Mouse (Mus musculus): ENCODE measurements at regions not wholly inside any gene's neighbourhood (a gene's known extent, or its start where the extent isn't known, plus 50 kb on each side); places are given as distances from the start of the nearest gene placed in this dataset.

DNA sequence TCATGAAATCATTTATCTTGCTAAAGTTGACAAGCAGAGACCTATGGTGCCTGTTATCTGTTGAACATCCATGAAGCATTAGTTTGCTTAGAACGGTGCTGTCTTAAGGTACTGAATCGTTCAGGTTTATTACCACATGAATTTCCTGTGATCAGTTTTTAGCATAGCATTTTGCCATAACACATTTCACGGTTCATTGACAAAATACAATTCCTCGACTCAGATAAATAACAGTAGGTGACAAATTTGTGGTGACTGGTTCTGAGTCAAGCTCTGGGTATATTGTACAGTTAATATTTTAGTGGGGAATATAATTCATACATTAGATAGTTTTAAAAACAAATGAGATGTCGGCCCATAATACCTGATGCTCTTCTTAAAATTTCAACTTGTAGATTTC is 1207.5 kb upstream of the Tenm2 start:
- no peak overlapping the region for H3K9ac ChIP-seq (ENCODE audit: low read depth, low read length)

DNA sequence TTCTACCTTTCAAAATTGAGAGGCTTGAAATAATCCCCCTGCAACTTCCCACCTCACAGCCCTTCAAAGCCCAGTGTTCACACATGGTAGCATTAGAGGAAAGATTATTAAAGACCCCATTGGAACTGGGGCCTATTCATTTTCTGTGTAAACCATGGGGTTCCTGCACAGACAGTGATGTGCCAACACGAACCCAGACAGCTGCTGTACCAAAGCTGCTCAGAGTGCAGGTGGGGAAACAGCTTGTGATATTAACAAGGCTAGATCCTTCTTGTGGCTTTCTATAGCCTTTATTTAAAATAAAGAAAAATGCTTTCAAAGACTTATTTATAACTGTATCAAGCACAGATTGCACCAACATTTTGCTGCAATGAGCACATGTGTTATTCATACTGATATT is 1174.5 kb upstream of the Tenm2 start:
- Histone ChIP-seq H3K9ac (ENCODE audit: low read depth, low read length) (no peak overlapping the region), H3K36me3 (ENCODE audit: control insufficient read depth, insufficient read depth, low read length) (no peaks in the 10 kb centered on the region), H3K27me3 (replicated peaks; ENCODE audit: control insufficient read depth, insufficient read depth, low read length) (no peaks in the 10 kb centered on the region), H3K4me2 (no peak overlapping the region), H3K4me3 (ENCODE audit: low read depth, low read length) (no peak overlapping the region), H3K27ac (ENCODE audit: low read depth, low read length) (no peak overlapping the region), H3K9me3 (ENCODE audit: control insufficient read depth, low read length) (no peaks in the 10 kb centered on the region), H3K4me1 (replicated peaks; ENCODE audit: control insufficient read depth, insufficient read depth, low read length) (no peaks in the 10 kb centered on the region)
- ATAC-seq (replicated peaks; ENCODE audit: low FRiP score) (no peak), DNase-seq (ENCODE audit: low spot score) (no peak)
- WGBS = 53% methylated on average over 1 of the region's 1 CpGs

More for the DNA sequence above, 1207.5 kb upstream of the Tenm2 start:
- ATAC-seq (replicated peaks; ENCODE audit: low FRiP score) (no peak), DNase-seq (ENCODE audit: low spot score) (no peak)
- H3K27ac ChIP-seq (ENCODE audit: low read depth, low read length) = no peak overlapping the region
- no peaks in the 10 kb centered on the region for H3K9me3 ChIP-seq (ENCODE audit: control insufficient read depth, low read length)
- no peaks in the 10 kb centered on the region for H3K4me1 ChIP-seq (replicated peaks; ENCODE audit: control insufficient read depth, insufficient read depth, low read length)
- no peak overlapping the region for H3K4me3 ChIP-seq (ENCODE audit: low read depth, low read length)
- 74% methylated on average over 5 of the region's 5 CpGs for WGBS
- no peaks in the 10 kb centered on the region for H3K36me3 ChIP-seq (ENCODE audit: control insufficient read depth, insufficient read depth, low read length)
- H3K27me3 ChIP-seq (replicated peaks; ENCODE audit: control insufficient read depth, insufficient read depth, low read length) = no peaks in the 10 kb centered on the region
- no peak overlapping the region for H3K4me2 ChIP-seq

DNA sequence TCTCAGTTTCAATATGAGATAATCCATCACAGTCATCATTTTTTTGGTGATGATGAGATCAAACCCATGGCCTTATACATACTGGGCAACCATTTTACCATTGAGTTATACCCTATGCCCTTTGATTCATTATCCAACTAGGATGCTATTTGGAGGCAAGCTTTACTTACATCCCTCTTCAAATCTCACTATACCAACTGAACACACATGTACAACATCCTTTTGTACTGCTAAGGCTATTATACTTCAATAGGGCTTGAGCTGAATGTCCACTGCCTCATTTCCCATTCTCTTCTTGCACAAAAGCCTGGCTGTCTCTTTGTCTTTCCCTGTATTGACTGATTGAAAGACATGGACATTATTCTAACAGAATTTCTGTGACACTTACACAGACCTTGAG is 1162.0 kb upstream of the Tenm2 start:
- DNase-seq (ENCODE audit: low spot score) (no peak), ATAC-seq (replicated peaks; ENCODE audit: low FRiP score) (no peak)
- Histone ChIP-seq H3K4me1 (replicated peaks; ENCODE audit: control insufficient read depth, insufficient read depth, low read length) (no peaks in the 10 kb centered on the region), H3K4me2 (no peak overlapping the region), H3K36me3 (ENCODE audit: control insufficient read depth, insufficient read depth, low read length) (no peaks in the 10 kb centered on the region), H3K9ac (ENCODE audit: low read depth, low read length) (no peak overlapping the region), H3K27me3 (replicated peaks; ENCODE audit: control insufficient read depth, insufficient read depth, low read length) (no peaks in the 10 kb centered on the region), H3K4me3 (ENCODE audit: low read depth, low read length) (no peak overlapping the region), H3K27ac (ENCODE audit: low read depth, low read length) (no peak overlapping the region), H3K9me3 (ENCODE audit: control insufficient read depth, low read length) (no peaks in the 10 kb centered on the region)

DNA sequence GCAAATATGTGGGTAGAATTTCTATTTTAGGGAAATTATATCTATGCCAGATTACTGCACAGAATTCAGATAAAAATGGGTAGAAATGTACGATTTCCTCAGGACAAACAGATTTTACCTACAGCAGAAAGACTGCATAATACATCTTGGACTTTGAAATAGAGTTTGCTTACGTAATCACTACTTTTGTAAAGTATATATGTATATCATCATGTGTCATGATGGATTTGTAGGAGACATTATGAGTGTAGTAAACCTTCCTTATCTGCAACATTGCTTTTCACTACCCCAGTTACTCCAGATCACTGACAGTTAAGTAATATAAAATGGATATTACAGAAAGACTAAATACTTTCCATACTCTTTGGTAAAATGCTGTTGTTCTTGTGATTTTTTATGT is 1151.2 kb upstream of the Tenm2 start:
- DNase-seq (ENCODE audit: low spot score) (no peak), ATAC-seq (replicated peaks; ENCODE audit: low FRiP score) (no peak)
- H3K4me3 ChIP-seq (ENCODE audit: low read depth, low read length) = no peak overlapping the region
- H3K4me2 ChIP-seq = no peak overlapping the region
- no peak overlapping the region for H3K9ac ChIP-seq (ENCODE audit: low read depth, low read length)
- H3K36me3 ChIP-seq (ENCODE audit: control insufficient read depth, insufficient read depth, low read length) = no peaks in the 10 kb centered on the region
- no peaks in the 10 kb centered on the region for H3K27me3 ChIP-seq (replicated peaks; ENCODE audit: control insufficient read depth, insufficient read depth, low read length)
- no peak overlapping the region for H3K27ac ChIP-seq (ENCODE audit: low read depth, low read length)
- H3K4me1 ChIP-seq (replicated peaks; ENCODE audit: control insufficient read depth, insufficient read depth, low read length) = no peaks in the 10 kb centered on the region
- WGBS = 59% methylated on average over 2 of the region's 2 CpGs
- no peaks in the 10 kb centered on the region for H3K9me3 ChIP-seq (ENCODE audit: control insufficient read depth, low read length)

DNA sequence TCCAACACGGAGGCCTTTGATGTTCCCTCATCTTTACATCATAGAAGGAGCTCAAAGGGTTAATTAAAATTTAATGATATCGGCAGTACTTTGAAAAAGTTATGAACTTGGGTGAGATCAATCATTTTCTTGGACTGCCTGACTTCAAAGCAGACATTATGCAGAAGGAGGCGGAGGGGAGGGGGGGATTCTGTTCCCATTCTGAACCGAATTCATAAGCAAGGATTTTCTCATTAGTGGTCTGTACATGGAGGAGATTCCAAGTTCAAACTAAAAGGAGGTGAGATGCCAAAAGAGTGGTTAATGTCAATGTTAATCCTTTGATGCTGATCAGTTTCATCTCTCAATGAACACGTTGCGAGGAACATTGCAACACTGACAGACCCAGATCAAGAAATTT is 1110.7 kb upstream of the Tenm2 start:
- DNase-seq (ENCODE audit: low spot score) (no peak), ATAC-seq (replicated peaks; ENCODE audit: low FRiP score) (no peak)
- no peak overlapping the region for H3K9ac ChIP-seq (ENCODE audit: low read depth, low read length)
- H3K27me3 ChIP-seq (replicated peaks; ENCODE audit: control insufficient read depth, insufficient read depth, low read length) = no peaks in the 10 kb centered on the region
- H3K4me2 ChIP-seq = no peak overlapping the region
- H3K27ac ChIP-seq (ENCODE audit: low read depth, low read length) = no peak overlapping the region
- no peaks in the 10 kb centered on the region for H3K36me3 ChIP-seq (ENCODE audit: control insufficient read depth, insufficient read depth, low read length)
- 78% methylated on average over 6 of the region's 6 CpGs for WGBS
- no peaks in the 10 kb centered on the region for H3K9me3 ChIP-seq (ENCODE audit: control insufficient read depth, low read length)
- no peak overlapping the region for H3K4me3 ChIP-seq (ENCODE audit: low read depth, low read length)
- no peaks in the 10 kb centered on the region for H3K4me1 ChIP-seq (replicated peaks; ENCODE audit: control insufficient read depth, insufficient read depth, low read length)

DNA sequence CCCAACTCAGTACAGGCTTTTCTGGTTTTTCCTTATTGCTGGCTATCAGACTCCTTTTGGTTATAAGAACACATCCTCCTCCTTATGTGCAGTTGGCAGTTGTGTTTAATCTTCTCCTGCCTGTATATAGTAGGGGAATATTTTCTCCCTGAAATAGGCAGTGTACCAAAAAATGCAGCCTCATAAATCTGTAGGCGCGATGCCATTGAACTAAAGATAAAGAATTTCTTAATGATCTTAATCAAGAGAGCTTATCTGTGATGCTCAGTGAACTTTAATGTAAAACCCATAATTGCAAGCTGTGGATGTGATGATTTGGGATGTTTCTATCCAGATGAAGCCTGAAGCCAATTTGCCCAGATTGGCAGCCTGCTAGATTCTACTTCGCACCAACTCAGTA is 1099.6 kb upstream of the Tenm2 start:
- H3K9ac ChIP-seq (ENCODE audit: low read depth, low read length) = no peak overlapping the region
- no peak overlapping the region for H3K4me2 ChIP-seq
- H3K27me3 ChIP-seq (replicated peaks; ENCODE audit: control insufficient read depth, insufficient read depth, low read length) = no peaks in the 10 kb centered on the region
- no peaks in the 10 kb centered on the region for H3K36me3 ChIP-seq (ENCODE audit: control insufficient read depth, insufficient read depth, low read length)
- no peak overlapping the region for H3K27ac ChIP-seq (ENCODE audit: low read depth, low read length)
- WGBS = 85% methylated on average over 3 of the region's 3 CpGs
- no peaks in the 10 kb centered on the region for H3K9me3 ChIP-seq (ENCODE audit: control insufficient read depth, low read length)
- no peaks in the 10 kb centered on the region for H3K4me1 ChIP-seq (replicated peaks; ENCODE audit: control insufficient read depth, insufficient read depth, low read length)
- DNase-seq (ENCODE audit: low spot score) (no peak), ATAC-seq (replicated peaks; ENCODE audit: low FRiP score) (no peak)
- no peak overlapping the region for H3K4me3 ChIP-seq (ENCODE audit: low read depth, low read length)

DNA sequence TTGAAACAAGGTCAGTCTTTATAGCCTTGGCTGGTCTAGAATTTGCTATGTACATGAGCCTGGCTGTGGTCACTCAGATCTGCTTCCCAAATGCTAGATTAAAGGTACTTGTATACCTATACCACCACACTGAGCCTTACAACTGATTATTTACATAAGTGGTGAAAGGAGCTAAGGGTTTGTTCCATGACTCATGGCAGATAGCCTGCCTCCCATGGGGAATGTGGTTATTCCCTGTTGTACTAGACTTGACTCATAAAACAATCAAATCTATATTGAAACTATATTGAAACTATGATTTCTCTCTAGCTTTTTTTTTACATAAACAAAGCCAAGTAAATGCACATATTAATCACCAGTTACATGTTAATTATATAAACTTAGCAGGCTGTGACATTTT is 1061.9 kb upstream of the Tenm2 start:
- Histone ChIP-seq H3K9me3 (ENCODE audit: control insufficient read depth, low read length) (no peaks in the 10 kb centered on the region), H3K27ac (ENCODE audit: low read depth, low read length) (no peak overlapping the region), H3K4me3 (ENCODE audit: low read depth, low read length) (no peak overlapping the region), H3K9ac (ENCODE audit: low read depth, low read length) (no peak overlapping the region), H3K36me3 (ENCODE audit: control insufficient read depth, insufficient read depth, low read length) (no peaks in the 10 kb centered on the region), H3K4me1 (replicated peaks; ENCODE audit: control insufficient read depth, insufficient read depth, low read length) (no peaks in the 10 kb centered on the region), H3K4me2 (no peak overlapping the region), H3K27me3 (replicated peaks; ENCODE audit: control insufficient read depth, insufficient read depth, low read length) (no peaks in the 10 kb centered on the region)
- DNase-seq (ENCODE audit: low spot score) (no peak), ATAC-seq (replicated peaks; ENCODE audit: low FRiP score) (no peak)

DNA sequence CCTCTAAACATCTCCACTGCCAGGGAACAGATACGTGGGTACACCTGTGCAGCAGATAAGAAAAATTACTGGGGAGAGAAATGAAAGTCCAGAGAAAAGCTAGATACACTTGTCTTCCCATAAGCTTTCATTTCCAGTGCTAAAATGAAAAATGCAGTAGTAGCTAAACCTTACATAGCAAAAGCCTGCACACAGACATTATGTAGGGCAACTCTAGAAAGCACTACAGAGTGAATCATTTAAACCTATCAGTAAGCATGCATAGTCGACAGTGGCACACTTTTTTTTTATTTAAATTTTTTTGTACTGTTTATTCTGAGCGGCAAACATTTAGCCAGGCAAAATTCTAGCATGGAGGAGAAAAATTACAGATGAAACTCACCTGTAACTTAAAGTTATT is 1055.5 kb upstream of the Tenm2 start:
- ATAC-seq (replicated peaks; ENCODE audit: low FRiP score) (no peak), DNase-seq (ENCODE audit: low spot score) (no peak)
- no peak overlapping the region for H3K27ac ChIP-seq (ENCODE audit: low read depth, low read length)
- H3K4me3 ChIP-seq (ENCODE audit: low read depth, low read length) = no peak overlapping the region
- no peaks in the 10 kb centered on the region for H3K9me3 ChIP-seq (ENCODE audit: control insufficient read depth, low read length)
- no peaks in the 10 kb centered on the region for H3K27me3 ChIP-seq (replicated peaks; ENCODE audit: control insufficient read depth, insufficient read depth, low read length)
- no peaks in the 10 kb centered on the region for H3K4me1 ChIP-seq (replicated peaks; ENCODE audit: control insufficient read depth, insufficient read depth, low read length)
- H3K9ac ChIP-seq (ENCODE audit: low read depth, low read length) = no peak overlapping the region
- no peaks in the 10 kb centered on the region for H3K36me3 ChIP-seq (ENCODE audit: control insufficient read depth, insufficient read depth, low read length)
- H3K4me2 ChIP-seq = no peak overlapping the region
- WGBS = 54% methylated on average over 3 of the region's 3 CpGs

DNA sequence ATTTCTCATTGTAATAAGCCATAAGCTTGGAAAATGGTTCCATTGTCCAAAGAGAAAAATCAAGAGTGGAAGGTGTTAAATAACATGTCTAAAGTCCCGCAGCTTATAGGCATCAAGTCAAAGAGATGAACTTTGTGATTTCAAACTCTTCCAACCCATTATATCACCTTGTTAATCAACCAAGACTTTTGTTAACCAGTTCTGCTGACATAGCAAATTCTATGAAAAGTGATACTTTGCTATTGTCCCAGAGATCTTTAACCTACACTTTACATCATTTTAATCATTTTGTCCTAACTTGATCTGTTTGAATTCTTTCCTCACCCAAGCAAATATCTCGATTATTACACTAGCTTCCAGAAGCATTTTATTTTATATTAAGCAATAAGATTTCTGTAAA is 1045.2 kb upstream of the Tenm2 start:
- no peaks in the 10 kb centered on the region for H3K36me3 ChIP-seq (ENCODE audit: control insufficient read depth, insufficient read depth, low read length)
- no peak overlapping the region for H3K27ac ChIP-seq (ENCODE audit: low read depth, low read length)
- ATAC-seq (replicated peaks; ENCODE audit: low FRiP score) (no peak), DNase-seq (ENCODE audit: low spot score) (no peak)
- no peaks in the 10 kb centered on the region for H3K9me3 ChIP-seq (ENCODE audit: control insufficient read depth, low read length)
- H3K4me3 ChIP-seq (ENCODE audit: low read depth, low read length) = no peak overlapping the region
- H3K9ac ChIP-seq (ENCODE audit: low read depth, low read length) = no peak overlapping the region
- 71% methylated on average over 2 of the region's 2 CpGs for WGBS
- no peaks in the 10 kb centered on the region for H3K4me1 ChIP-seq (replicated peaks; ENCODE audit: control insufficient read depth, insufficient read depth, low read length)
- no peaks in the 10 kb centered on the region for H3K27me3 ChIP-seq (replicated peaks; ENCODE audit: control insufficient read depth, insufficient read depth, low read length)
- no peak overlapping the region for H3K4me2 ChIP-seq

All from liver, embryonic 11.5 days (tissue).